Mouse (Mus musculus): ENCODE data around the gene Iqcc. TPM values are rescaled to one million over a fixed set of nuclear protein-coding genes. Genes with fewer than 3 reads are reported as not detected.

Gene Iqcc
- total RNA-seq (2021) = 10 to 100 TPM; 31.5 to 34.3 TPM
- long read RNA-seq, experiment 1, partial matches to known transcripts = 0 of 13 reads
- long read RNA-seq, experiment 1, other reads (novel, unspliced or antisense) = 8 of 13 reads
- long read RNA-seq, experiment 2, partial matches to known transcripts = 1 of 13 reads
- long read RNA-seq, experiment 2, other reads (novel, unspliced or antisense) = 6 of 13 reads

GRCm38 (mm10) chr4:129618786-129619691, at the start of gene Iqcc:
TSS of gene Iqcc (minus strand) at chr4:129619099.
- peak within 1 kb of the TSS; percentile 67 for H3K4me3 ChIP-seq
- peak; percentile 28 for TF ChIP-seq CTCF (conservative IDR thresholded peaks at IDR 0.05)
- H3K27ac ChIP-seq = peak within 1 kb of the TSS; percentile 98
- peak; percentile 97 to 98 for DNase-seq (ENCODE audit: low spot score in 2 of 2)

DNA sequence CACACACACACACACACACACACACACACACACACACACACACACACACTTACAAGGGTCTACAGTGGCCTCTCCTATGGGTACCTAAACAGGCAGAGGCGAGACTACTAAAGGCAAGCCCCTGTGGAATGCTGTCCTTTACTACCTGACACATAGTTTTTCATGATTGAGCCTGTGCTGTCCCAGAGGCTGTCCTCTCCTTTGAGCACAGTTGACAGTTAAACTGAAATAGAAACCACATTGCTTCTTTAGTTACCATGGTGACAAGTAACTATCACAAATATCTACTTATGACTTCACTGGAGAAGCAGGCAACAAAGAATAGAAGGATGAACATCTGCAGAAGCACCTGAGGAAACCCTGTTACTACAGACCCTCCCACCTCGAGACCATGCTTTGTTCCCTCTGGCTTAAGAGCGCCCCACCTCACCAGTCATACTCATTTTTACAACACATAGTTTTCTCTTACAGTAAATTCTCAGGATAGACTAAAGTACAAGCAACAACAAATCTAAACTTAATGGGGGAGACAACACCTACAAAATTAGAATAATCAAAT, 43.4 kb upstream of the Iqcc start:
- Histone ChIP-seq H3K27ac (peak overlapping the region; percentile 14; the same call in 1 of the 2 replicates), H3K4me3 (no peak overlapping the region)
- TF ChIP-seq CTCF (conservative IDR thresholded peaks at IDR 0.05) = no peak
- no peak for DNase-seq (ENCODE audit: low spot score in 2 of 2)

DNA sequence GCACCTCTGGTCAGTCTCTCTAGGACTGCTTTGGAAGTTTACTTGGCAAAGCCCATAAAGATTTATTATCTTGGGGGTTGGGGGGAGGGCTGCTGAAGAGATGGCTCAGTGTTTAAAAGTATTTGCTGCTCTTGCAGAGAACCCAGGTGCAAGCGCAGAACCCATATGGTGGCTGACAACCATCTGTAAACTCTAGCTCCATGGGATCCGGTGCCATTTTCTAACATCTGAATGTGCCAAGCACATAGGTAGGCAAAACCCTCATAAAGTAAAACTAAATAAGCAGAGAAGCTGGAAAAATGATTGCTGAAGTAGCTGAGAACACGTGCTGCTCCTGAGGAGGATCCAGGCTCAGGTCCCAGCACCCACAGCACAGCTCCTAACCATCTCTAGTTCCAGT, 42.7 kb upstream of the Iqcc start:
- Histone ChIP-seq H3K27ac (peak overlapping the region; percentile 53), H3K4me3 (no peak overlapping the region)
- peak in 1 of 2 experiments; percentile 66 for DNase-seq (ENCODE audit: low spot score in 2 of 2)
- TF ChIP-seq CTCF (conservative IDR thresholded peaks at IDR 0.05) = no peak

GRCm38 (mm10) chr4:129654770-129655169, 35.9 kb upstream of the Iqcc start:
- TF ChIP-seq CTCF (conservative IDR thresholded peaks at IDR 0.05) = no peak
- H3K4me3 ChIP-seq = no peak overlapping the region
- no peak for DNase-seq (ENCODE audit: low spot score in 2 of 2)
- peak overlapping the region; percentile 44; the same call in 1 of the 2 replicates for H3K27ac ChIP-seq

- no peak for DNase-seq (ENCODE audit: low spot score in 2 of 2)
- Histone ChIP-seq H3K27ac (no peak overlapping the region), H3K4me3 (no peak overlapping the region)
- no peak for TF ChIP-seq CTCF (conservative IDR thresholded peaks at IDR 0.05)
These were observed 31.5 kb upstream of the Iqcc start for GRCm38 (mm10) chr4:129650359-129650758.

- no peak for TF ChIP-seq CTCF (conservative IDR thresholded peaks at IDR 0.05)
- DNase-seq (ENCODE audit: low spot score in 2 of 2) = no peak
- no peak overlapping the region for H3K4me3 ChIP-seq
- H3K27ac ChIP-seq = no peak overlapping the region
These were observed 29.8 kb upstream of the Iqcc start for GRCm38 (mm10) chr4:129648656-129649055.

- no peak for TF ChIP-seq CTCF (conservative IDR thresholded peaks at IDR 0.05)
- no peak for DNase-seq (ENCODE audit: low spot score in 2 of 2)
- Histone ChIP-seq H3K27ac (peak overlapping the region; percentile 24; the same call in 1 of the 2 replicates), H3K4me3 (no peak overlapping the region)
These were observed 26.3 kb upstream of the Iqcc start for GRCm38 (mm10) chr4:129645204-129645603.

- no peak for DNase-seq (ENCODE audit: low spot score in 2 of 2)
- peak overlapping the region; percentile 80 for H3K4me3 ChIP-seq
- H3K27ac ChIP-seq = peak overlapping the region; percentile 95
- TF ChIP-seq CTCF (conservative IDR thresholded peaks at IDR 0.05) = no peak
These were observed 22.9 kb upstream of the Iqcc start for GRCm38 (mm10) chr4:129641756-129642155.

GRCm38 (mm10) chr4:129640638-129641467, 22.0 kb upstream of the Iqcc start, which contains the start of gene Txlna:
TSS of gene Txlna (minus strand) at chr4:129641065.
- DNase-seq (ENCODE audit: low spot score in 2 of 2) = peak; percentile 97 to 98
- TF ChIP-seq CTCF (conservative IDR thresholded peaks at IDR 0.05) = no peak
- peak within 1 kb of the TSS; percentile 95 for H3K27ac ChIP-seq
- peak within 1 kb of the TSS; percentile 80 for H3K4me3 ChIP-seq

GRCm38 (mm10) chr4:129640101-129640637, 21.3 kb upstream of the Iqcc start:
- Histone ChIP-seq H3K4me3 (peak overlapping the region; percentile 80), H3K27ac (peak overlapping the region; percentile 95)
- TF ChIP-seq CTCF (conservative IDR thresholded peaks at IDR 0.05) = no peak
- no peak for DNase-seq (ENCODE audit: low spot score in 2 of 2)

- no peak for TF ChIP-seq CTCF (conservative IDR thresholded peaks at IDR 0.05)
- peak overlapping the region; percentile 95; the same call in 1 of the 2 replicates for H3K27ac ChIP-seq
- no peak for DNase-seq (ENCODE audit: low spot score in 2 of 2)
- peak overlapping the region; percentile 80 for H3K4me3 ChIP-seq
These were observed 20.3 kb upstream of the Iqcc start for GRCm38 (mm10) chr4:129639221-129639620.

GRCm38 (mm10) chr4:129633852-129634251, 15.0 kb upstream of the Iqcc start:
- no peak overlapping the region for H3K27ac ChIP-seq
- no peak for TF ChIP-seq CTCF (conservative IDR thresholded peaks at IDR 0.05)
- DNase-seq (ENCODE audit: low spot score in 2 of 2) = no peak
- H3K4me3 ChIP-seq = no peak overlapping the region

Measured in layer of hippocampus, adult 2 months (tissue).